Mouse (Mus musculus) limb, embryonic 12.5 days (tissue): ENCODE results near the gene Tgfb1i1. TPM values are rescaled to one million over a fixed set of nuclear protein-coding genes. Genes with fewer than 3 reads are reported as not detected.

Experiments
- ATAC-seq: fragments of 200-750 bp; cut with Nextera tagmentation; 2 replicates; pipeline ENCODE4 v1.8.0; 2017; ENCODE audit warnings: low read depth, moderate TSS enrichment; ENCODE audit not compliant: insufficient number of reproducible peaks, insufficient read depth, low FRiP score, low TSS enrichment
- H3K27ac ChIP-seq: fragments of 300-500 bp; sonication (generic); 2 replicates; pipeline ENCODE4 v1.5.1; 2016; ENCODE audit warnings: mild to moderate bottlenecking, moderate library complexity
- H3K27me3 ChIP-seq: fragments of 300-500 bp; sonication (generic); 2 replicates; pipeline ENCODE4 v1.6.1; 2016; ENCODE audit warnings: mild to moderate bottlenecking, moderate library complexity
- H3K36me3 ChIP-seq: fragments of 300-500 bp; sonication (generic); 2 replicates; pipeline ENCODE4 v1.6.1; 2016; ENCODE audit warnings: mild to moderate bottlenecking, moderate library complexity
- H3K4me1 ChIP-seq: fragments of 300-500 bp; sonication (generic); replicated peaks from 2 replicates; pipeline ENCODE4 v1.6.1; 2016
- H3K4me2 ChIP-seq: fragments of 300-500 bp; sonication (generic); 2 replicates; pipeline ENCODE4 v1.6.1; 2016; ENCODE audit warnings: mild to moderate bottlenecking, moderate library complexity
- H3K4me3 ChIP-seq: fragments of 300-500 bp; sonication (generic); replicated peaks from 2 replicates; pipeline ENCODE4 v1.5.1; 2016; ENCODE audit warnings: mild to moderate bottlenecking
- H3K9ac ChIP-seq: fragments of 300-500 bp; sonication (generic); replicated peaks from 2 replicates; pipeline ENCODE4 v1.6.1; 2016; ENCODE audit warnings: mild to moderate bottlenecking, moderate library complexity
- H3K9me3 ChIP-seq: fragments of 300-500 bp; sonication (generic); 2 replicates; pipeline ENCODE4 v1.6.1; 2016; ENCODE audit warnings: mild to moderate bottlenecking, moderate library complexity
- WGBS: fragments of 180-500 bp; shearing (Covaris S2); methylation state at CpG from one replicate; pipeline ENCODE4 v1.1.7; 2016; 5-methylcytosine and 5-hydroxymethylcytosine counted together
- polyA plus RNA-seq: library from polyadenylated mRNA; unstranded; fragments of >200 nt; fragmentation: Nextera tagmentation; extraction: Ambion mirVana; gene quantifications from 2 replicates; pipeline ENCODE4 v1.2.1, GENCODE M21; 2016

Tgfb1i1 gene
- polyA plus RNA-seq, 1 experiment from 2014 or later = 22.3 TPM

- H3K27ac ChIP-seq = peak overlapping the region; percentile 14; the same call in 1 of the 2 replicates
These were observed 42.4 kb downstream of the Tgfb1i1 start for GRCm38 (mm10) chr7:128288923-128289544.

GRCm38 (mm10) chr7:128294785-128295184 is 48.2 kb downstream of the Tgfb1i1 start:
- H3K4me2 ChIP-seq = no peak overlapping the region
- peaks cover 17% of the 10 kb centered on the region for H3K4me1 ChIP-seq
- H3K9me3 ChIP-seq = no peaks in the 10 kb centered on the region
- no peak overlapping the region for H3K9ac ChIP-seq
- 91% methylated on average over 10 of the region's 10 CpGs for WGBS
- no peak for ATAC-seq
- H3K4me3 ChIP-seq = no peak overlapping the region
- H3K27ac ChIP-seq = no peak overlapping the region
- no peaks in the 10 kb centered on the region for H3K27me3 ChIP-seq
- H3K36me3 ChIP-seq = peaks cover 43% of the 10 kb centered on the region

More at GRCm38 (mm10) chr7:128288923-128289544, 42.4 kb downstream of the Tgfb1i1 start:
- no peak for ATAC-seq
- Histone ChIP-seq H3K9me3 (no peaks in the 10 kb centered on the region), H3K4me2 (no peak overlapping the region), H3K9ac (no peak overlapping the region), H3K4me1 (peaks cover 14% of the 10 kb centered on the region), H3K36me3 (peaks cover 65% of the 10 kb centered on the region), H3K27me3 (no peaks in the 10 kb centered on the region), H3K4me3 (no peak overlapping the region)
- 31% methylated on average over 9 of the region's 9 CpGs for WGBS

- H3K9me3 ChIP-seq = no peaks in the 10 kb centered on the region
- 43% methylated on average over 3 of the region's 3 CpGs for WGBS
These were observed 49.9 kb downstream of the Tgfb1i1 start for GRCm38 (mm10) chr7:128296514-128296913.

GRCm38 (mm10) chr7:128297291-128297616 is 50.6 kb downstream of the Tgfb1i1 start:
- 29% methylated on average over 10 of the region's 10 CpGs for WGBS
- peak overlapping the region; percentile 89 for H3K27ac ChIP-seq
- peak overlapping the region; percentile 84 for H3K4me2 ChIP-seq
- peak overlapping the region; percentile 90 for H3K9ac ChIP-seq
- ATAC-seq = no peak
- H3K4me3 ChIP-seq = peak overlapping the region; percentile 89
- peaks cover 24% of the 10 kb centered on the region for H3K36me3 ChIP-seq
- H3K27me3 ChIP-seq = no peaks in the 10 kb centered on the region
- H3K9me3 ChIP-seq = no peaks in the 10 kb centered on the region
- peaks cover 25% of the 10 kb centered on the region for H3K4me1 ChIP-seq

More at GRCm38 (mm10) chr7:128296514-128296913, 49.9 kb downstream of the Tgfb1i1 start:
- H3K4me2 ChIP-seq = peak overlapping the region; percentile 84
- H3K27ac ChIP-seq = no peak overlapping the region
- H3K9ac ChIP-seq = no peak overlapping the region
- H3K4me1 ChIP-seq = peaks cover 25% of the 10 kb centered on the region
- H3K4me3 ChIP-seq = no peak overlapping the region
- no peak for ATAC-seq
- H3K36me3 ChIP-seq = peaks cover 26% of the 10 kb centered on the region
- no peaks in the 10 kb centered on the region for H3K27me3 ChIP-seq

GRCm38 (mm10) chr7:128297617-128298480 is 51.2 kb downstream of the Tgfb1i1 start, which contains the start of gene BC017158:
Gene BC017158, minus strand, starts transcription at chr7:128298170.
- Histone ChIP-seq H3K9me3 (no peaks in the 10 kb centered on the region), H3K27ac (peak within 1 kb of the TSS; percentile 89), H3K4me3 (peak within 1 kb of the TSS; percentile 89), H3K9ac (peak within 1 kb of the TSS; percentile 90), H3K36me3 (peaks cover 24% of the 10 kb centered on the region), H3K27me3 (no peaks in the 10 kb centered on the region), H3K4me2 (peak within 1 kb of the TSS; percentile 84), H3K4me1 (peaks cover 25% of the 10 kb centered on the region)
- ATAC-seq = peak; percentile 33; the same call in 1 of the 2 replicates
- 2% methylated on average over 47 of the region's 47 CpGs for WGBS

GRCm38 (mm10) chr7:128298481-128299342 is 52.1 kb downstream of the Tgfb1i1 start:
- no peaks in the 10 kb centered on the region for H3K27me3 ChIP-seq
- 74% methylated on average over 8 of the region's 8 CpGs for WGBS
- H3K4me1 ChIP-seq = peaks cover 30% of the 10 kb centered on the region
- H3K9me3 ChIP-seq = no peaks in the 10 kb centered on the region
- H3K27ac ChIP-seq = peak overlapping the region; percentile 89; the same call in 1 of the 2 replicates
- H3K36me3 ChIP-seq = peaks cover 16% of the 10 kb centered on the region
- H3K4me3 ChIP-seq = peak overlapping the region; percentile 89
- ATAC-seq = peak; percentile 52
- H3K9ac ChIP-seq = 0 out of 2 replicates have a peak overlapping the region, but pooled peaks have one; percentile 90
- peak overlapping the region; percentile 84 for H3K4me2 ChIP-seq

GRCm38 (mm10) chr7:128300952-128301351 is 54.3 kb downstream of the Tgfb1i1 start:
- H3K27me3 ChIP-seq = no peaks in the 10 kb centered on the region
- H3K36me3 ChIP-seq = 0 out of 2 replicates have a peak, but pooled peaks cover under 1% of the 10 kb centered on the region
- no peak overlapping the region for H3K27ac ChIP-seq
- no peaks in the 10 kb centered on the region for H3K9me3 ChIP-seq
- H3K9ac ChIP-seq = no peak overlapping the region
- peaks cover 41% of the 10 kb centered on the region for H3K4me1 ChIP-seq
- H3K4me3 ChIP-seq = no peak overlapping the region
- ATAC-seq = no peak
- no peak overlapping the region for H3K4me2 ChIP-seq
- 69% methylated on average over 3 of the region's 3 CpGs for WGBS

GRCm38 (mm10) chr7:128302151-128302550 is 55.5 kb downstream of the Tgfb1i1 start:
- no peak overlapping the region for H3K27ac ChIP-seq
- 72% methylated on average over 3 of the region's 3 CpGs for WGBS
- no peaks in the 10 kb centered on the region for H3K36me3 ChIP-seq
- H3K4me1 ChIP-seq = peaks cover 36% of the 10 kb centered on the region
- no peak overlapping the region for H3K4me3 ChIP-seq
- no peak overlapping the region for H3K9ac ChIP-seq
- no peaks in the 10 kb centered on the region for H3K27me3 ChIP-seq
- ATAC-seq = no peak
- H3K9me3 ChIP-seq = no peaks in the 10 kb centered on the region
- H3K4me2 ChIP-seq = no peak overlapping the region

- H3K4me3 ChIP-seq = no peak overlapping the region
- no peak overlapping the region for H3K9ac ChIP-seq
- no peak for ATAC-seq
- no peak overlapping the region for H3K27ac ChIP-seq
- no peaks in the 10 kb centered on the region for H3K27me3 ChIP-seq
- 56% methylated on average over 6 of the region's 6 CpGs for WGBS
- peaks cover 24% of the 10 kb centered on the region for H3K4me1 ChIP-seq
- H3K9me3 ChIP-seq = no peaks in the 10 kb centered on the region
- no peak overlapping the region for H3K4me2 ChIP-seq
- no peaks in the 10 kb centered on the region for H3K36me3 ChIP-seq
These were observed 57.6 kb downstream of the Tgfb1i1 start for GRCm38 (mm10) chr7:128304198-128304597.

- no peaks in the 10 kb centered on the region for H3K36me3 ChIP-seq
- no peak overlapping the region for H3K9ac ChIP-seq
- no peak overlapping the region for H3K4me2 ChIP-seq
- no peak for ATAC-seq
- H3K27me3 ChIP-seq = no peaks in the 10 kb centered on the region
- H3K27ac ChIP-seq = no peak overlapping the region
- H3K4me3 ChIP-seq = no peak overlapping the region
- 2% methylated on average over 5 of the region's 5 CpGs for WGBS
- H3K9me3 ChIP-seq = no peaks in the 10 kb centered on the region
- peaks cover 24% of the 10 kb centered on the region for H3K4me1 ChIP-seq
These were observed 58.3 kb downstream of the Tgfb1i1 start for GRCm38 (mm10) chr7:128304907-128305306.
